Mouse (Mus musculus) 416B (cell line): ENCODE measurements around the gene Praf2.
A peak's percentile ranks its signal among the peaks of the same experiment; 100 is the strongest.

Experiments used
- DNase-seq: peaks from one replicate; pipeline ENCODE4 v3.0.0; 2011; ENCODE audit warnings: low read depth

The Praf2 gene

DNA sequence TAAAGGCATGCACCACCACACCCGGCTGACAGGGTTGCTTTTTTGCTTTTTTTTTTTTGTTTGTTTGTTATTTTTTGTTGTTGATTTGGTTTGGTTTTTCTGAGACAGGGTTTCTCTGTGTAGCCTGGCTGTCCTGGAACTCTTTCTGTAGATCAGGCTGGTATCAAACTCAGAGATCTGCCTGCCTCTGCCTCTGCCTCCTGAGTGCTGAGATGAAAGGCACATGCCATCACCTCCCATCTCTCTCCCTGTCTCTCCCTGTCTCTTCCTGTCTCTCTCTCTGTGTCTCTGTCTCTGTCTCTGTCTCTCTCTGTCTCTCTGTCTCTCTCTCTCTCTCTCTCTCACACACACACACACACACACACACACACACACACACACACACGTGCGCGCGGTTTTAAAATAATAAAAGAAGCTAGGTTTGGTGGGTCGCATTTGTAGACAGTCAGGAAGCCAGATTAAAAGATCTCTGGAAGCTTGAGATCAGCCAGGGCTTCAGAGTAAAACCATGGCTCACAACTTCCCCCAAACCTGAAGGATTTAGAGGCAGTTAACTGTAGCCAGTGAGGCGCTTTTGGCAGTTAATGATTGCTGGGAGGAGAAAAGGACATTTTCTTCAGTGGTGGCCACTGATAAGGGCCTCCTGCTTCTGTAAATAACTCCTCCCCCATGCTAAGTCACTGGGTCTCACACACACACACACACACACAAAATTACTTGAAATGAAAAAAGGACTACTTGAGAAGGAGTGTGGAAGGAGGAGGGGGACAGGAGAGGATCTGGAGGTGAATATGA is 50.4 kb downstream of the Praf2 start:
- peak; percentile 54 for DNase-seq

DNA sequence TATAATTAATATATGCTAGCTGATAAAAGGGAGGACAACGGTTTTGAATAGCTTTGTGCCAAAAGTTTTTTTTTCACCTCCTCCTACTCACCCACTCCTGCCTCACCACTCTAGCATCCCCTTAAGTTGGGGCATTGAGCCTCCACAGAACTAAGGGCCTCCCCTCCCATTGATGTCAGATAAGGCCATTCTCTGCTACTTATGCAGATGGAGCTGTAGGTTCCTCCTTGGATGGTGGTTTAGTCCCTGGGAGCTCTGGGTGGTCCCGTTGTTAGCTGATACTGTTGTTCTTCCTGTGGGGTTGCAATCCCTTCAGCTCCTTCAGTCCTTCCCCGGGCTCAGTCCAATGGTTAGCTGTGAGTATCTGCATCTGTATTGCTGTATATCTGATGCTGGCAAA is 51.1 kb downstream of the Praf2 start:
- no peak for DNase-seq
